Mouse (Mus musculus): ENCODE data around the gene Msn. TPM values are rescaled to one million over a fixed set of nuclear protein-coding genes. Genes with fewer than 3 reads are reported as not detected.

The Msn gene
- 15.5 and 30.1 TPM in 2 replicates for total RNA-seq (2012; rRNA removed)
- 100 to 1,000 TPM in 1 of 2 experiments, 10 to 100 TPM in 1; 88.1 to 132 TPM for polyA plus RNA-seq (2012; ENCODE audit: insufficient read depth in 1 of 2, insufficient read length in 2 of 2, low read depth in 1 of 2, low replicate concordance in 2 of 2, missing spikeins in 1 of 2)

DNA sequence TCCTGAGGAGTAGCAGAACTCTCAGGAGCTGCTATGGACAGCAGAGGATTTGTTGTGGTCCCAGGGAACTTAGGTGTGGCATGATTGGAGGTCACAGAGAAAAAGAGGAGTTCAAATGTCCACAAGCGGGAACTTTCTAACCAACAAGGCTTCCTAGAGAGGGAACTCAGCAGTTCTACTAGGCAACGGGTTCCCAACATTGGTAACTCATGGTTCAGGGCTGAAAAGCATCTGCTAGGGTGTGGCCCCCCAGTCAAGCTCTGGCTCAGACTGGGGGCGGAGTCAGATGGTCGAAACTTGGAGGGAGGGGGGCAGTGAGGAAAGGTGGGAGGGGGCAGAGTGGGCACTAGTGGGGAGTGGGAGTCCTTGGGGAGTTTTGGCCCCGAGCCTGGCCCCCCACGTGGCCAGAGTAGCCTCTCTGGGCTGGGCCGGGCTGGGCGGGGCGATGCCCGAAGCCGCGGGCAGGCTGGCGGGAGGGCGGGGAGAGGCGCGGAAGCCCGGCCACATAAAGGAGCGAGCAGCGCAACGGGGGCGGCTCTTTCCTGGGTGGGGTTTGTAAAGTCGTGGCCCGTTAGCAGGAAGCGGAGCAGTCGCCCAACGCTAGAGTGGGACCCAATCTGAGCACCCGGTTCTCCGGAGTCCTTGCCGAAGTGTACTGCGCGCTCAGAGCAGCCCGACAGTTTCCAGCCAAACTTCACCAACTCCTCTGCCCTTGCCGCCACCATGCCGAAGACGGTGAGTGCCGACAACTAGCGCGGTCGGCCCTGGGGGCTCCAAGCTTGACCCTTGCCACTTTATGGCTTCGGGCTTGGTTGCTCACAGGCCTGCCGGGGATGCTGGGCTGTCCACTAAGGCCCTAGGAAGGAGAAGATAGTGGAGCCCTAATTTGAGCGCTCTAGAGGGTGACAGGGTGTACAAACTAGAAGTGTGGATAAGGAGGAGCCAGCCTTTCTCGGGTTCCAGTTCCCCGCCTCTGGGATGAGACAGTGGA lies at the start of gene Msn:
Gene Msn, plus strand, starts transcription at position 534 of the 991 bp plus-strand sequence.
- peak within 1 kb of the TSS; percentile 97 for H3K9ac ChIP-seq (ENCODE audit: control insufficient read depth, low read depth, low read length, poor library complexity, severe bottlenecking)
- H3K4me3 ChIP-seq (ENCODE audit: control insufficient read depth in 1 of 2, insufficient read depth in 1 of 2, low read depth in 2 of 2, low read length in 2 of 2) = peak within 1 kb of the TSS; percentile 75 to 99
- H3K27ac ChIP-seq (ENCODE audit: control insufficient read depth, low read depth, low read length) = peak within 1 kb of the TSS; percentile 96
- DNase-seq (ENCODE audit: low read depth, low spot score) = peak; percentile 81
- peaks cover 0 to 22% of the 10 kb centered on the region in 2 experiments; a peak in 2 of 4 replicates for H3K36me3 ChIP-seq (ENCODE audit: control insufficient read depth in 1 of 2, insufficient read depth in 2 of 2, low read length in 2 of 2)
- peaks cover 0 to 16% of the 10 kb centered on the region in 2 experiments; a peak in 1 of 4 replicates for H3K4me1 ChIP-seq (ENCODE audit: control insufficient read depth in 1 of 2, insufficient read depth in 2 of 2, low read length in 2 of 2)
- no peaks in the 10 kb centered on the region for H3K27me3 ChIP-seq (ENCODE audit: control insufficient read depth in 1 of 2, insufficient read depth in 2 of 2, low read length in 2 of 2)
- H3K9me3 ChIP-seq (replicated peaks; ENCODE audit: insufficient read depth, low read length) = no peaks in the 10 kb centered on the region
- H3K79me2 ChIP-seq (ENCODE audit: control insufficient read depth, insufficient read depth, low read length, poor library complexity) = peaks cover 42% of the 10 kb centered on the region
- 0 out of 2 replicates have a peak, but pooled peaks have one; percentile 24 for TF ChIP-seq HCFC1 (IDR thresholded peaks at IDR 0.05; ENCODE audit: low read depth, low read length)
- TF ChIP-seq MEF2A (IDR thresholded peaks at IDR 0.05; ENCODE audit: extremely low read depth, insufficient replicate concordance, low read depth, low read length, poor library complexity, severe bottlenecking) = no peak
- TF ChIP-seq SIN3A (IDR thresholded peaks at IDR 0.05; ENCODE audit: low read length) = peak; percentile 27; the same call in 1 of the 2 replicates
- TF ChIP-seq UBTF (IDR thresholded peaks at IDR 0.05; ENCODE audit: borderline replicate concordance, insufficient read depth, low read depth, low read length) = no peak
- TF ChIP-seq SMC3 (IDR thresholded peaks at IDR 0.05; ENCODE audit: low read depth, low read length) = no peak
- TF ChIP-seq NRF1 (IDR thresholded peaks at IDR 0.05; ENCODE audit: insufficient read depth, low read depth, low read length, poor library complexity, severe bottlenecking) = no peak
- TF ChIP-seq MAFK (IDR thresholded peaks at IDR 0.05; ENCODE audit: borderline replicate concordance, low read depth, low read length) = no peak
- TF ChIP-seq KAT2A (conservative IDR thresholded peaks at IDR 0.05; ENCODE audit: low read depth, low read length) = no peak
- no peak for TF ChIP-seq TCF12 (IDR thresholded peaks at IDR 0.05; ENCODE audit: low read depth, low read length)
- no peak for TF ChIP-seq CTCF (IDR thresholded peaks at IDR 0.05 in 2 of 3, conservative IDR thresholded peaks at IDR 0.05 in 1 of 3; ENCODE audit: control insufficient read depth in 1 of 3, insufficient read depth in 1 of 3, low read depth in 2 of 3, low read length in 3 of 3, poor library complexity in 1 of 3, severe bottlenecking in 1 of 3)
- TF ChIP-seq TBP (IDR thresholded peaks at IDR 0.05; ENCODE audit: low read depth, low read length) = peak; percentile 64; the same call in 1 of the 2 replicates
- peak; percentile 34 to 80; a peak in 2 of 4 replicates for TF ChIP-seq POLR2A (IDR thresholded peaks at IDR 0.05; ENCODE audit: control insufficient read depth in 1 of 2, insufficient read depth in 1 of 2, low read depth in 1 of 2, low read length in 2 of 2, poor library complexity in 1 of 2)
- TF ChIP-seq ZC3H11A (IDR thresholded peaks at IDR 0.05; ENCODE audit: low read depth, low read length) = no peak
- TF ChIP-seq POLR2AphosphoS2 (IDR thresholded peaks at IDR 0.05; ENCODE audit: low read length) = no peak
- no peak for TF ChIP-seq RAD21 (IDR thresholded peaks at IDR 0.05; ENCODE audit: low read depth, low read length)
- TF ChIP-seq MAX (IDR thresholded peaks at IDR 0.05; ENCODE audit: low read length) = no peak
- no peak for TF ChIP-seq MXI1 (IDR thresholded peaks at IDR 0.05; ENCODE audit: low read depth, low read length)
- TF ChIP-seq POLR2AphosphoS5 (IDR thresholded peaks at IDR 0.05; ENCODE audit: borderline replicate concordance, low read depth, low read length) = no peak
- no peak for TF ChIP-seq BHLHE40 (IDR thresholded peaks at IDR 0.05; ENCODE audit: borderline replicate concordance, low read depth, low read length)
- TF ChIP-seq CHD2 (IDR thresholded peaks at IDR 0.05; ENCODE audit: low read length) = no peak
- TF ChIP-seq GABPA (IDR thresholded peaks at IDR 0.05; ENCODE audit: low read depth, low read length) = no peak
- no peak for TF ChIP-seq ZMIZ1 (IDR thresholded peaks at IDR 0.05; ENCODE audit: low read depth, low read length)
- TF ChIP-seq MYC (IDR thresholded peaks at IDR 0.05; ENCODE audit: low read depth, low read length) = no peak
- TF ChIP-seq NELFE (IDR thresholded peaks at IDR 0.05; ENCODE audit: low read depth, low read length) = peak; percentile 50
- no peak for TF ChIP-seq CHD1 (IDR thresholded peaks at IDR 0.05; ENCODE audit: low read depth, low read length)
- no peak for TF ChIP-seq ETS1 (IDR thresholded peaks at IDR 0.05; ENCODE audit: low read depth, low read length)
- TF ChIP-seq ELF1 (IDR thresholded peaks at IDR 0.05; ENCODE audit: low read depth, low read length) = peak; percentile 26; the same call in 1 of the 2 replicates
- no peak for TF ChIP-seq GATA1 (IDR thresholded peaks at IDR 0.05; ENCODE audit: low read depth, low read length)
- no peak for TF ChIP-seq JUND (IDR thresholded peaks at IDR 0.05; ENCODE audit: low read depth, low read length)
- TF ChIP-seq E2F4 (IDR thresholded peaks at IDR 0.05; ENCODE audit: borderline replicate concordance, low read depth, low read length) = no peak
- TF ChIP-seq USF1 (IDR thresholded peaks at IDR 0.05; ENCODE audit: low read depth, low read length) = peak; percentile 36; the same call in 1 of the 2 replicates
- TF ChIP-seq MAZ (IDR thresholded peaks at IDR 0.05; ENCODE audit: low read depth, low read length) = no peak
- no peak for TF ChIP-seq ZNF384 (IDR thresholded peaks at IDR 0.05; ENCODE audit: low read depth, low read length)
- no peak for TF ChIP-seq TAL1 (IDR thresholded peaks at IDR 0.05; ENCODE audit: low read length)
- TF ChIP-seq RCOR1 (IDR thresholded peaks at IDR 0.05; ENCODE audit: low read depth, low read length) = no peak

Data from MEL (cell line).